Mouse (Mus musculus) cerebellum, adult 9-11 months (tissue): ENCODE measurements around the gene Ache.

Experiments
- DNase-seq: peaks from one replicate; pipeline ENCODE4 v3.0.0; 2022

Ache gene

GRCm38 (mm10) chr5:137335066-137335465, 47.7 kb downstream of the Ache start:
- no peak for DNase-seq

DNA sequence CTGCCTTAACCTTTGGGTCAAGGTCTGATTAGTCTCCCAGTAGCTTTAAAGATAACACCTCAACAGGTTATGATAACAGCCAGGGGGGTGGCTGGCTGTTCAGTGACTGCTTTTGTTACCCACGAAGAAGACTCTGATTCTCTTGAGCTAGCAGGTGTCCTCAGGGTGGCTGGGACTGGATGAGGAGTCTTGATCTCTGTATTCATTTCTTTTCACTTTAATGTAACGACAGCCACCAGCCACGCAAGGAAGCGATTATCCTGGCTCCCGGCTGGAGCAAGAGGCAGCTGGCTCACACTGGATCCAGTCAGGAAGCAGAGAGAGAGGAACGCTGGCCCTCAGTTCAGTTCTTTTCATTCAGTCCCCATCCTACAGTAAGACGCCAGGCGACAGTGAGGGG, 49.9 kb downstream of the Ache start:
- DNase-seq: no peak

DNA sequence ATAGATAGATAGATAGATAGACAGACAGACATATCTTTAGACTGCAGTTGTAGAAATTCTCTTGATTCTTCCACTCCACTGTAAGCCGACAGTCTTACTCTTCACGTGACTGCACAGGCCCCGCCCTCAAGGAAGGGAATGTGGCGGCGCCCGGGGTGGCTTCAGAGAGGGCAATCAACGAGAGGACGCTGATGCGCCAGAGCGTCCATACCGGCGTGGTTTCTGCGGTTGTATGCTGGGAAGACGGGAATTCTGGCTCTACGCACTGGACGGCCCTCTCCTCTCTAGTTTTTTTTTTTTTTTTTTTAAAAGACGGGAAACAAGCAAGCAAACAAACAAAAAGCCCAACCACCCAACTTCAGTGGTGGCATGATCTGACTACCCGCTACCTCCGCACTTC, 50.9 kb downstream of the Ache start:
- DNase-seq: peak; percentile 94

DNA sequence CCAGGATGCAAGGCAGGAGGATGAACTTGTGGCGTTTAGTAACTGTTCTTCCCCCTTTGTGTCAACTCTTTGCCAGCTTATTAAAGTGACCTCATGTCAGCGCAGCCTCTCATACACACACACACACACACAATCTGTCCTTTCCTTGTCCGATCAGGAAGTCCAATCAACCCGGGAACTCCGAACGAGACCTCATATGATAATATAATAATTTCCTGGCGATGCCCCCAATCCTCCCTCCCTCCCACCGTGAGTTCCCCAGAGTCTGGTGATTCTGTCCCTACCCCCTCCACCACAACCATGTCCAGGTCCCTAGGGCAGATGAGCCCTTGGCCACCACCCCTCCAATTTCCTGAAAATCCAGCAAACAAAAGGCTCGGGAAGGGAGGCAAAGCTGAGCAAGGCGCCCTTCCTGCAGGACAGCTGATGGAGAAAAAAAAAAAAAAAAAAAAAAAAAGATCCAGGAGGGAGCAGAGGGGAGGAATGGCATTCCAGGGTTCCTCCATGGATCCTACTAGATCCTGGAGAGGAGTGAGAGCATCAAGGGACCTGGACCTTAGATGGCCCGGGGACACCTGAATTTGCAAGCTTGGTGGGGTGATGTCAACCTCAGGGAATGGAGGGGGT, 51.5 kb downstream of the Ache start:
- peak; percentile 72 for DNase-seq

- peak; percentile 74 for DNase-seq
Measured at GRCm38 (mm10) chr5:137339290-137339979, 52.1 kb downstream of the Ache start.

DNA sequence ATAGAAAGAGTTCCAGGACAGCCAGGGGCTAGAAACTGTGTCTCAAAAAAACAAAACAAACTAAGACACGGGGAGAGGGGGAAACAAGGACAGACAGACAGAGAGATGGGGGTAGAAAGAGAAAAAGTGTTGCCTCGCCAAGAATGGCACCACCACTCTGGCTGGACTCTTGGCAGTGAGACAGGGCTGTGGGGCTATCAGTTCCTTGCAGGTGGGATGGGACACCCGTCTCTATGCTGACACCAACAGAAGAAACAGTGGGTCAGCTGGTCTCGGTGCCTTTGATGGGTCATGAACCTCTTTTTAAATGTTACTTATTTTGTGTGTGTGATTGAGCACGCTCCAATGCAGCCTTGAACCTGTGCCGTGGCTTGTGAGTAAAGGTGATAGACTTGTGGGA, 52.9 kb downstream of the Ache start:
- peak; percentile 36 for DNase-seq

DNA sequence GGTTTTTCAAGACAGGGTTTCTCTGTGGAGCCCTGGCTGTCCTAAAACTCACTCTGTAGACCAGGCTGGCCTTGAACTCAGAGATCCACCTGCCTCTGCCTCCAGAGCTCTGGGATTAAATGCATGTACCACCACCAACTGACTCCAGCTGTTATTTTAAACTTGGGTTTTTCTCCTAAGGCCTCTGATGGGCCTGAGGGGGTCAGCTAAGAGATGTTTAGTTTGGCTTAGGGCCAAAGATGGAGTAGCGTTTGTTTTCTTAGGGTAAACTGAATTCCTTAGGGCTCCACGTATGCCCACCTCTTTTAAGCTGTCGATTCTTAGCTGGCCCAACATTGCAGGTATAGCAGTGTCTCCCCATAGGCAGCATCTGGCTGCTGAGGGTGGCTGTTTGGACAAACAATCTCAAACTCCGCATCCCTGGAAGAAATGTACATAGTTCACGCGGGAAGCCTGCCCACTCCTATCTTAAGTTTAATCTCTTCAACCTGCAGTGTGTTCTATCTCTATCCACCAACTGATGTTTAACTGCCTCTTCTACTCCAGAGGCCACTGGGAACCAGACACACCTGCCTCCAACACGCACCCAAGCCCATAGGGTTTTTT, 55.2 kb downstream of the Ache start:
- no peak for DNase-seq

DNA sequence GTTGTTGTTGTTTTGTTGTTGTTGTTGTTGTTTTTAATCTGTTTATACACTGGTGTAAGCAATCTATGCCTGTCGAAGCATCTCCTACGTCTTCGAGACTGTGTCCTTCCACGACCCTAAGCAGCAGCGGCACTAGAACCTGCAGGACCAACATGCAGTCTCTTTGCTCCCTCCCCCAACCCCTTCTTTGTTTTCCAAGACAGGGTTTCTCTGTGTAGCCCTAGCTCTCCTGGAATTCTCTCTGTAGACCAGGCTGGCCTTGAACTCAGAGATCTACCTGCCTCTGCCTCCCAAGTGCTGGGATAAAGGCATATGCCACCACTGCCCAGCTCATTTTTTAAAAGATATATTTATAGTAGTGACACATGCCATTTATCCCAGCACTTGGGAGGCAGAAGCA, 56.1 kb downstream of the Ache start:
- DNase-seq: no peak

DNA sequence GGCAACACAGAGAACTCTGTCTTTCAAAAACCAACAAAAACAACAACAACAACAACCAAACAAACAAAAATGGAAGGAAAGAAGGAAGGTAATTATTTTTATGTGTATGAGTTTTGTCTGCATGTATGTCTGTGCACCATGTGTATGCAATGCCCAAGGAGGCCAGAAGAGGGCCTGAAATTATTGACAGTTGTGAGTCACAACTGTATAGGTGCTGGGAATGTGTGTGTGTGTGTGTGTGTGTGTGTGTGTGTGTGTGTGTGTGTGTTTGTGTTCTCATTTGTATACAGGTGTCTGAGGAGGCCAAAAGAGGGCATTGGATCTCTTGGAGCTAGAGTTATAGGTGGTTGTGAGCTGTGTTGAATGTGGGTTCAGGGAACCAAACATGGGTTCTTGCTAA, 56.5 kb downstream of the Ache start:
- DNase-seq: no peak
